Mouse (Mus musculus): ENCODE data around the gene 4933424G06Rik. TPM values are rescaled to one million over a fixed set of nuclear protein-coding genes. Genes with fewer than 3 reads are reported as not detected.
A peak's percentile ranks its signal among the peaks of the same experiment; 100 is the strongest.

4933424G06Rik gene
- polyA plus RNA-seq, 1 experiment from 2014 or later: not detected

DNA sequence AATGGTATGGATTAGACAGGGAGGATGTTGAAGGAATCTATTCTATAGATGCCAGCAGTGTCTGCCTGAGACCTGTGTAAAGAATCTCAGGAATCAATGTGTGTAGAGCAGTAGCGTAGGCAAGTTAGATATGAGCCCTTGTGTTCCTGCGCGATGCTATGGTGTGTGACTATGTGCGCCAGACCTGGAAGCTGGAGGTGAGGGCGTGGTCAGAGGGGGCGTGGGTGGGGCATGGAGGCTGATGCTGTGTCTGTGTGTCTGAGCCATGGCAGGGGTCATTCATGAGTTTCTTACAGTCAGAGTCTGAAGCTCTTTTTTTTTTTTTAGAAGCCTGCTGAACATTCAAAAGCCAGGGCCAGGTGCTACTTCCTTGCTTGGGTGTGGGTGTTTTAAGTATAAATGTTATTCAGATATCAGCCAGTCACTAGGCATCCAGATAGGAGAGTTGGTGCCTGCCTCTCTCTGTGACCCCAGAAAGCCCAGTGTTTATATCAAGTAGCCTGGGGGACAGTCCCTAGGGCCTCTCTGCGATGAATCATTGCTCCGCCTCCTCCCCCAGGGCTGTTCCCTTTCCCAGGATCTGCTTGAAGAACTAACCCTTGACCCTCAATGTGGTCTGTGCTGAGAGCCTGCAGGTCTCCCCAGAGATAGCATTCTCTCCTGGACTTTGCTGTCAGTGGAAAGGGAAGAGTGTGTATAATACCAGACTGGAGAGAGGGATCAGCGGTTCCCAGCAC, 62.4 kb downstream of the 4933424G06Rik start:
- H3K4me3 ChIP-seq (ENCODE audit: low read depth, low read length): no peak overlapping the region
- DNase-seq (ENCODE audit: low spot score) (no peak), ATAC-seq (no peak)
- no peak overlapping the region for H3K27ac ChIP-seq (ENCODE audit: low read depth, low read length)
- no peak overlapping the region for H3K4me2 ChIP-seq (ENCODE audit: low read length)
- no peak overlapping the region for H3K9ac ChIP-seq (ENCODE audit: low read length)
- 86% methylated on average over 9 of the region's 9 CpGs for WGBS
- no peaks in the 10 kb centered on the region for H3K9me3 ChIP-seq (replicated peaks; ENCODE audit: control insufficient read depth, low read length)
- H3K4me1 ChIP-seq (ENCODE audit: control insufficient read depth, insufficient read depth, low read length): 0 out of 2 replicates have a peak, but pooled peaks cover 3% of the 10 kb centered on the region
- H3K27me3 ChIP-seq (replicated peaks; ENCODE audit: control insufficient read depth, insufficient read depth, low read length): no peaks in the 10 kb centered on the region
- H3K36me3 ChIP-seq (ENCODE audit: control insufficient read depth, insufficient read depth, low read length): no peaks in the 10 kb centered on the region

DNA sequence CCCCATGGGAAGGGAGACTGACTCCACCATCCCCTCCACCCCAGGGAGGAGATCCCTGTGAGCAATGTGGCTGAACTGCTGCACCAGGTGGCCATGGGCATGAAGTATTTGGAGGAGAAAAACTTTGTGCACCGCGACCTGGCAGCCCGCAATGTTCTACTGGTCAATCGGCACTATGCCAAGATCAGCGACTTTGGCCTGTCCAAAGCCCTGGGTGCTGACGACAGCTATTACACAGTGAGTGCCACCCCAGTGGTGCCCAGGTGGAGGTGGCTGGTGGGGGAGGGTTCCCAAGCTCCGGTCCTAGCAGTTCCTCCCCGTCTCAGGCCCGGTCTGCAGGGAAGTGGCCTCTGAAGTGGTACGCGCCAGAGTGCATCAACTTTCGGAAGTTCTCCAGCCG, 70.8 kb downstream of the 4933424G06Rik start:
- no peaks in the 10 kb centered on the region; the same call in 1 of the 2 replicates for H3K4me1 ChIP-seq (ENCODE audit: control insufficient read depth, insufficient read depth, low read length)
- H3K9me3 ChIP-seq (replicated peaks; ENCODE audit: control insufficient read depth, low read length): no peaks in the 10 kb centered on the region
- no peaks in the 10 kb centered on the region for H3K27me3 ChIP-seq (replicated peaks; ENCODE audit: control insufficient read depth, insufficient read depth, low read length)
- WGBS: 94% methylated on average over 13 of the region's 13 CpGs
- DNase-seq (ENCODE audit: low spot score) (no peak), ATAC-seq (no peak)
- H3K9ac ChIP-seq (ENCODE audit: low read length): no peak overlapping the region
- H3K36me3 ChIP-seq (ENCODE audit: control insufficient read depth, insufficient read depth, low read length): no peaks in the 10 kb centered on the region
- no peak overlapping the region for H3K27ac ChIP-seq (ENCODE audit: low read depth, low read length)
- H3K4me2 ChIP-seq (ENCODE audit: low read length): no peak overlapping the region
- H3K4me3 ChIP-seq (ENCODE audit: low read depth, low read length): no peak overlapping the region

DNA sequence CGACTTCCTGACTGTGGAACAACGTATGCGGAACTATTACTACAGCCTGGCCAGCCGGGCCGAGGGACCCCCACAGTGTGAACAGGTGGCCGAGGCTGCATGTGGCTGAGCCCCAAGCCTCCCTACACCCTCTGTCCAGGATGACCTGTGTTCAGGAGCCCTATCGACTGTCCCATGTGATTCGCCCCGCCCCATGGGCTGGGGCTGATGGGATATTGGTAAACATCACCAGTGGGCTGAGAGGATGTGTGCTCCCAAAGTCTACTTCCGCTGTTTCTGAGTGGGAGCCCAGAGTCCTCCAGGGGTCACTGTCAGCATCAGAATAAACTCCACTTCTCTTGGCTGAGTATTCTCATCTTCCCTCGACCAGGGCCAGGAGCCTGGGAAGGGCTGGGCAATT, 72.5 kb downstream of the 4933424G06Rik start:
- no peak overlapping the region for H3K4me2 ChIP-seq (ENCODE audit: low read length)
- no peaks in the 10 kb centered on the region for H3K9me3 ChIP-seq (replicated peaks; ENCODE audit: control insufficient read depth, low read length)
- no peak for ATAC-seq
- no peak overlapping the region for H3K9ac ChIP-seq (ENCODE audit: low read length)
- no peak for DNase-seq (ENCODE audit: low spot score)
- H3K4me3 ChIP-seq (ENCODE audit: low read depth, low read length): no peak overlapping the region
- H3K4me1 ChIP-seq (ENCODE audit: control insufficient read depth, insufficient read depth, low read length): no peaks in the 10 kb centered on the region; the same call in 1 of the 2 replicates
- H3K27me3 ChIP-seq (replicated peaks; ENCODE audit: control insufficient read depth, insufficient read depth, low read length): no peaks in the 10 kb centered on the region
- 84% methylated on average over 11 of the region's 11 CpGs for WGBS
- H3K36me3 ChIP-seq (ENCODE audit: control insufficient read depth, insufficient read depth, low read length): no peaks in the 10 kb centered on the region
- no peak overlapping the region for H3K27ac ChIP-seq (ENCODE audit: low read depth, low read length)

DNA sequence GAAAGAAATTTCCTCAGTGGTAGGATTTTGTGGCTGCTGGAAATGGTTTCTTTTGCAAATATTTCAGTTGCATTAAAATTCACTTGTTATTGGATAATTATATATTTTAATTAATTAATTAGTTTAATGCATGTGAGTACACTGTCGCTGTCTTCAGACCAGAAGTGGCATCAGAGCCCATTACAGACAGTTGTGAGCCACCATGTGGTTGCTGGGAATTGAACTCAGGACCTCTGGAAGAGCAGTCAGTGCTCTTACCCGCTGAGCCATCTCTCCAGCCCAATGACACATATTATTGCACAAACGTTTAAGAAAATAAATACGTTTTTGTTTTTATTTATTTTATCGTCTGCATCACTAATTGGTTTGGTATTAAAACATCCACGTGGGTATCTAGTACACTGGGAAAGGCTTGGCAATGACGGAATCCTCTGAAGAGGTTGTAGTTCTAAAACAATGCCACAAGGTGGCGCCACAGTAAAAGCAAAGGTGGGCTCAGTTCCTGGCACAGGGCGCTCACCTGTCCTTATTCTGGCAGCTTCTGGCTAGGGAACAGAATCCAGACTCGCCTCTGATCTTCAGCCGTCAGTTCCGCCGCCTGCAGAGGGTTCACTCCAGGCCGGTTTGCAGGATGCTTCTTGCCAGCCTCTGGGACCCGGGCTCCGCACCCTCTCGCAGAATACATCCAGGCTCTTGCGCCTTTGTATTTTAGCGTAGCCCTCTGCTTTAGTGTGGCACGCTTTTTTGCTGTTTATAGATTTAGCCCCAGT, 74.6 kb downstream of the 4933424G06Rik start:
- DNase-seq (ENCODE audit: low spot score) (peak; percentile 88), ATAC-seq (peak; percentile 86)
- H3K27me3 ChIP-seq (replicated peaks; ENCODE audit: control insufficient read depth, insufficient read depth, low read length): no peaks in the 10 kb centered on the region
- peak overlapping the region; percentile 33 for H3K4me3 ChIP-seq (ENCODE audit: low read depth, low read length)
- H3K9me3 ChIP-seq (replicated peaks; ENCODE audit: control insufficient read depth, low read length): no peaks in the 10 kb centered on the region
- 3% methylated on average over 20 of the region's 20 CpGs for WGBS
- H3K4me2 ChIP-seq (ENCODE audit: low read length): peak overlapping the region; percentile 72
- H3K9ac ChIP-seq (ENCODE audit: low read length): peak overlapping the region; percentile 62
- peak overlapping the region; percentile 44 for H3K27ac ChIP-seq (ENCODE audit: low read depth, low read length)
- no peaks in the 10 kb centered on the region for H3K36me3 ChIP-seq (ENCODE audit: control insufficient read depth, insufficient read depth, low read length)
- H3K4me1 ChIP-seq (ENCODE audit: control insufficient read depth, insufficient read depth, low read length): no peaks in the 10 kb centered on the region; the same call in 1 of the 2 replicates

DNA sequence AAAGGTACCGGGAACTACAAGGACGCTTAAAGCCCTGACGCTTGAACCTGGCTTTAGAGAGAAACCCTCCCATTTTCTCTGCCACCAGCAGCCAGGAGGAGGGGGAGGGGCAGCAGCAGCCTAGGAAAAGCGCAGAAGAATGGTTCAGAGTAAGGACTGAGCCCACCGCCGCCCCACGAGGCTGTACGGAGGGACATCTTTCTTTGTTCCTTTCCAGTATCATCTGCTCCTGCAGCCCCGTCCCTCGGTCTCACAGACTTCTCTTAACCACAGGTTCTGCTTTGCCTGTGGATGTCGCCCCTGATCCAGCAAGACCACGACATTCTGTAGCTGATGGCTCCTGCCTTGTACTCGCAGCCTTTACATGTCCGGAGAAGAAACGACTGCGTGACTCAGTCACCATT, 75.3 kb downstream of the 4933424G06Rik start:
- DNase-seq (ENCODE audit: low spot score): peak; percentile 78
- no peaks in the 10 kb centered on the region for H3K36me3 ChIP-seq (ENCODE audit: control insufficient read depth, insufficient read depth, low read length)
- H3K27me3 ChIP-seq (replicated peaks; ENCODE audit: control insufficient read depth, insufficient read depth, low read length): no peaks in the 10 kb centered on the region
- H3K27ac ChIP-seq (ENCODE audit: low read depth, low read length): peak overlapping the region; percentile 44; the same call in 1 of the 2 replicates
- peak overlapping the region; percentile 72 for H3K4me2 ChIP-seq (ENCODE audit: low read length)
- peak overlapping the region; percentile 33 for H3K4me3 ChIP-seq (ENCODE audit: low read depth, low read length)
- H3K9me3 ChIP-seq (replicated peaks; ENCODE audit: control insufficient read depth, low read length): no peaks in the 10 kb centered on the region
- peak; percentile 78 for ATAC-seq
- H3K4me1 ChIP-seq (ENCODE audit: control insufficient read depth, insufficient read depth, low read length): no peaks in the 10 kb centered on the region; the same call in 1 of the 2 replicates
- WGBS: 2% methylated on average over 16 of the region's 16 CpGs
- peak overlapping the region; percentile 62 for H3K9ac ChIP-seq (ENCODE audit: low read length)

DNA sequence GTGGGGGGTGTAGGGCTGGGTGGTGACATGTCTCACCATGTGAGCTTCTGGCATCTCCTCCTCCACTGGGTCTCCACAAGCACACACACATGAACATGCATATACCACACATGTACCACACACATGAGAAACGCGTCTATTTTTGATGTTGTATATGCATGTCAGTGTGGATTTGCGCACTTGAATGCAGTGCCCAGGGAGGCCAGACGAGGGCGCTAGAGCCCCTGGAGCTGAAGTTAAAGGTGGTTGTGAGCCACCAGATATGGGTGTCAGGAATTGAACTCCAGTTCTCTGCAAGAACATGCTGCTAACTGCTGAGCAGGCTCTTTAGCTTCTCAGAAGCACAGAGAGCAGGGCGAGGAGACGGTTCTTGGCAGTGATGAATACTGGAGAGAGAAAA, 76.4 kb downstream of the 4933424G06Rik start:
- DNase-seq (ENCODE audit: low spot score) (no peak), ATAC-seq (no peak)
- Histone ChIP-seq H3K9me3 (replicated peaks; ENCODE audit: control insufficient read depth, low read length) (no peaks in the 10 kb centered on the region), H3K4me3 (ENCODE audit: low read depth, low read length) (no peak overlapping the region), H3K4me1 (ENCODE audit: control insufficient read depth, insufficient read depth, low read length) (no peaks in the 10 kb centered on the region; the same call in 1 of the 2 replicates), H3K36me3 (ENCODE audit: control insufficient read depth, insufficient read depth, low read length) (peaks cover 7% of the 10 kb centered on the region; the same call in 1 of the 2 replicates), H3K9ac (ENCODE audit: low read length) (no peak overlapping the region), H3K27ac (ENCODE audit: low read depth, low read length) (no peak overlapping the region), H3K4me2 (ENCODE audit: low read length) (no peak overlapping the region), H3K27me3 (replicated peaks; ENCODE audit: control insufficient read depth, insufficient read depth, low read length) (no peaks in the 10 kb centered on the region)
- WGBS: 91% methylated on average over 7 of the region's 7 CpGs

DNA sequence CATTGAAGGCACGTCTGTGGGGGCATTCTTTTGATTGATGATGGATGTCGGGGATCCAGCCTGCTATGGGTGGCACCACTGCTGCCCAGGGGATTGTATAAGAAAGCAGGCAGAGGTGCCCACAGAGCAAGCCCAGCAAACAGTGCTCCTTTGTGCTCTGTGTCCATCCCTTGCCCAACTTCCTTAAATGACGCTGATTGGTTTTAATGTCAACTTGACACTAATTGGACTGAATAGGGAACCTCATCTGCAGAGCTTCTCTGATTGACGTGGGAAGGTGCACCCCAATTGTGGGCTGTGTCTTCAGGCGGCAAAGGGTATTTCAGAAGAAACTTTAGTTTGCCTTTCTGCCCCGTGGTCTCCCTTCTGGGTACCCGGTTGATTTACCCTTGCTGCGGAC, 79.5 kb downstream of the 4933424G06Rik start:
- H3K4me2 ChIP-seq (ENCODE audit: low read length): no peak overlapping the region
- DNase-seq (ENCODE audit: low spot score) (no peak), ATAC-seq (no peak)
- no peak overlapping the region for H3K9ac ChIP-seq (ENCODE audit: low read length)
- H3K27me3 ChIP-seq (replicated peaks; ENCODE audit: control insufficient read depth, insufficient read depth, low read length): no peaks in the 10 kb centered on the region
- H3K4me3 ChIP-seq (ENCODE audit: low read depth, low read length): no peak overlapping the region
- no peaks in the 10 kb centered on the region; the same call in 1 of the 2 replicates for H3K4me1 ChIP-seq (ENCODE audit: control insufficient read depth, insufficient read depth, low read length)
- 57% methylated on average over 8 of the region's 8 CpGs for WGBS
- H3K9me3 ChIP-seq (replicated peaks; ENCODE audit: control insufficient read depth, low read length): no peaks in the 10 kb centered on the region
- H3K27ac ChIP-seq (ENCODE audit: low read depth, low read length): no peak overlapping the region
- peaks cover 35% of the 10 kb centered on the region for H3K36me3 ChIP-seq (ENCODE audit: control insufficient read depth, insufficient read depth, low read length)

DNA sequence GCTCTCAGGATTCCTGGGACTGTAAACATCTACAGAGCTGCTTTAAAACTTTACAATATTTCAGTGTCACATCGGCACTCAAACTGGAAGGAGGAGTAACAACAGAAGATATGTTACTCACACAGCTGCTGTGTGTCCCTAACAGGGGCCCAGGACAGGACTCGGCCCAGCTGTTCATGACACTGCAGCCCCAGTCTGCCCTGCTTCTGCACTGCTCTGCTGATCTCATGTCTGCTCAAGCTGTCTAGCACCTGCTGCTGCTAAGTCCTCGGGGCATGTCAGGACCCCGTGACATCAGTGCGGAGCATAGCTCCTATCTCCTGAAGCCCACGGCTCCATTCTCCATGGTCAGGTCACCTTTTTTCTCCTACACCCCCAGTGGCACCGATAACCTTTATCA, 86.8 kb downstream of the 4933424G06Rik start:
- H3K4me1 ChIP-seq (ENCODE audit: control insufficient read depth, insufficient read depth, low read length): no peaks in the 10 kb centered on the region
- no peak overlapping the region for H3K4me2 ChIP-seq (ENCODE audit: low read length)
- peaks cover 95% of the 10 kb centered on the region for H3K36me3 ChIP-seq (ENCODE audit: control insufficient read depth, insufficient read depth, low read length)
- WGBS: 96% methylated on average over 7 of the region's 7 CpGs
- H3K9ac ChIP-seq (ENCODE audit: low read length): no peak overlapping the region
- no peak overlapping the region for H3K27ac ChIP-seq (ENCODE audit: low read depth, low read length)
- ATAC-seq (no peak), DNase-seq (ENCODE audit: low spot score) (no peak)
- no peaks in the 10 kb centered on the region for H3K27me3 ChIP-seq (replicated peaks; ENCODE audit: control insufficient read depth, insufficient read depth, low read length)
- no peaks in the 10 kb centered on the region for H3K9me3 ChIP-seq (replicated peaks; ENCODE audit: control insufficient read depth, low read length)
- H3K4me3 ChIP-seq (ENCODE audit: low read depth, low read length): no peak overlapping the region

DNA sequence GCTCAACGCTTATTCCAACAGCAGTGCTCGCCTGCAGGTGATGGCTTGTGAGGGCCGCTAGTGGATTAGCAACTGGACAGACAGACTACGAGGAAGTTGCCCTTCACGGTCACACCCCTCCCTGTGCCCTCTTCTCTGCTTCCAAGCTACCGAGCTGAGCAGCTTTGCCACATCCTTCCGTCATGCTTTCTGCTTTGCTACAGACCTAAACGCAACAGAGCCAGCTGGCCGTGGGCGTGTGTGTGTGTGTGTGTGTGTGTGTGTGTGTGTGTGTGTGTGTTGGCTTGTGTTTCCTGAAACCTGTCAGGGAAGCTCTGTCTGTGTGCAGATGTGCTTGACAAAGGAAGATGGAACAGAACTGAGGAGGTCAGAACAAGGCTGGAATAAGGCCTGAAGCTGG, 87.5 kb downstream of the 4933424G06Rik start:
- H3K4me3 ChIP-seq (ENCODE audit: low read depth, low read length): no peak overlapping the region
- no peaks in the 10 kb centered on the region for H3K27me3 ChIP-seq (replicated peaks; ENCODE audit: control insufficient read depth, insufficient read depth, low read length)
- H3K9me3 ChIP-seq (replicated peaks; ENCODE audit: control insufficient read depth, low read length): no peaks in the 10 kb centered on the region
- H3K27ac ChIP-seq (ENCODE audit: low read depth, low read length): no peak overlapping the region
- DNase-seq (ENCODE audit: low spot score) (no peak), ATAC-seq (no peak)
- H3K4me1 ChIP-seq (ENCODE audit: control insufficient read depth, insufficient read depth, low read length): no peaks in the 10 kb centered on the region
- no peak overlapping the region for H3K4me2 ChIP-seq (ENCODE audit: low read length)
- no peak overlapping the region for H3K9ac ChIP-seq (ENCODE audit: low read length)
- WGBS: 86% methylated on average over 10 of the region's 10 CpGs
- H3K36me3 ChIP-seq (ENCODE audit: control insufficient read depth, insufficient read depth, low read length): peaks cover 95% of the 10 kb centered on the region

All from forebrain, embryonic 14.5 days (tissue).